Mouse (Mus musculus) cerebellum, adult 2 months (tissue): ENCODE measurements around the gene Zcchc10. TPM values are rescaled to one million over a fixed set of nuclear protein-coding genes. Genes with fewer than 3 reads are reported as not detected.
"Not testable (repeated sequence)": the region's sequence is repeated elsewhere in the genome, so short reads cannot be mapped to it uniquely, and the experiment has no call there.

Source experiments
- DNase-seq, 2 experiments: peaks; one replicate each; pipeline ENCODE4 v3.0.0; 2021
- H3K27ac ChIP-seq: fragments of 200-500 bp; 2 replicates; pipeline ENCODE4 v1.5.1; 2012; ENCODE audit warnings: low read length, control low read depth, inconsistent platforms; ENCODE audit not compliant: insufficient read depth
- H3K27me3 ChIP-seq: fragments of 200-500 bp; 2 replicates; pipeline ENCODE4 v1.6.1; 2012; ENCODE audit warnings: inconsistent platforms, mild to moderate bottlenecking, low read length, moderate library complexity; ENCODE audit not compliant: control insufficient read depth, insufficient read depth
- H3K4me1 ChIP-seq: fragments of 200-500 bp; 2 replicates; pipeline ENCODE4 v1.6.1; 2011; ENCODE audit warnings: low read length; ENCODE audit not compliant: control insufficient read depth, insufficient read depth
- H3K4me3 ChIP-seq: fragments of 200-500 bp; replicated peaks from 2 replicates; pipeline ENCODE3; 2011; ENCODE audit warnings: mild to moderate bottlenecking, low read depth, low read length, control low read depth; ENCODE audit not compliant: insufficient read depth
- CTCF ChIP-seq: fragments of 200-500 bp; IDR thresholded peaks from 2 replicates; pipeline ENCODE4 v1.5.1; 2011; ENCODE audit warnings: low read depth, mild to moderate bottlenecking, control low read depth, low read length, moderate library complexity, borderline replicate concordance; ENCODE audit not compliant: insufficient read depth
- POLR2A ChIP-seq: fragments of 200-500 bp; IDR thresholded peaks from 2 replicates; pipeline ENCODE4 v1.6.1; 2011; ENCODE audit warnings: low read length, control low read depth, borderline replicate concordance; ENCODE audit not compliant: insufficient read depth
- WGBS: fragments of 180-500 bp; shearing (Covaris S2); methylation state at CpG from one replicate; pipeline ENCODE4 v1.1.7; 2018; 5-methylcytosine and 5-hydroxymethylcytosine counted together
- polyA plus RNA-seq: library from polyadenylated mRNA; depleted of rRNA; stranded (reverse); fragments of >200 nt; gene quantifications from 2 replicates; pipeline ENCODE4 v1.2.3, GENCODE M21; 2012

The Zcchc10 gene
- polyA plus RNA-seq, 1 experiment = 11.8 TPM

- TF ChIP-seq POLR2A (no peak), CTCF (no peak)
- 95% methylated on average over 7 of the region's 7 CpGs for WGBS
- no peaks in the 10 kb centered on the region; the same call in 1 of the 2 replicates for H3K4me1 ChIP-seq
- no peaks in the 10 kb centered on the region for H3K27me3 ChIP-seq
- no peak overlapping the region for H3K4me3 ChIP-seq
- no peak overlapping the region for H3K27ac ChIP-seq
- DNase-seq = no peak
Observed at GRCm38 (mm10) chr11:53330325-53330724, 5.8 kb downstream of the Zcchc10 start.

GRCm38 (mm10) chr11:53331121-53331520, 6.6 kb downstream of the Zcchc10 start:
- H3K4me1 ChIP-seq = no peaks in the 10 kb centered on the region; the same call in 1 of the 2 replicates
- DNase-seq = no peak
- H3K27me3 ChIP-seq = no peaks in the 10 kb centered on the region
- H3K27ac ChIP-seq = no peak overlapping the region
- no peak for TF ChIP-seq POLR2A
- no peak for TF ChIP-seq CTCF
- no peak overlapping the region for H3K4me3 ChIP-seq
- WGBS = 96% methylated on average over 6 of the region's 6 CpGs

- DNase-seq = no peak
- TF ChIP-seq CTCF (no peak), POLR2A (no peak)
- no peak overlapping the region for H3K4me3 ChIP-seq
- WGBS = 83% methylated on average over 14 of the region's 14 CpGs
- H3K4me1 ChIP-seq = no peaks in the 10 kb centered on the region; the same call in 1 of the 2 replicates
- H3K27me3 ChIP-seq = no peaks in the 10 kb centered on the region
- H3K27ac ChIP-seq = no peak overlapping the region
Observed at GRCm38 (mm10) chr11:53332076-53332680, 7.7 kb downstream of the Zcchc10 start.

GRCm38 (mm10) chr11:53335505-53336181, 11.2 kb downstream of the Zcchc10 start:
- Histone ChIP-seq H3K4me1 (no peaks in the 10 kb centered on the region), H3K27me3 (no peaks in the 10 kb centered on the region), H3K27ac (no peak overlapping the region), H3K4me3 (no peak overlapping the region)
- 67% methylated on average over 3 of the region's 3 CpGs for WGBS
- DNase-seq = no peak
- no peak for TF ChIP-seq CTCF
- no peak for TF ChIP-seq POLR2A

- Histone ChIP-seq H3K4me3 (no peak overlapping the region), H3K4me1 (no peaks in the 10 kb centered on the region), H3K27me3 (no peaks in the 10 kb centered on the region), H3K27ac (no peak overlapping the region)
- DNase-seq = no peak
- TF ChIP-seq CTCF (no peak), POLR2A (no peak)
Observed at GRCm38 (mm10) chr11:53336182-53336571, 11.7 kb downstream of the Zcchc10 start.

GRCm38 (mm10) chr11:53336924-53337323, 12.4 kb downstream of the Zcchc10 start:
- DNase-seq = no peak
- no peak for TF ChIP-seq CTCF
- no peak for TF ChIP-seq POLR2A
- no peaks in the 10 kb centered on the region for H3K4me1 ChIP-seq
- no peak overlapping the region for H3K27ac ChIP-seq
- no peaks in the 10 kb centered on the region for H3K27me3 ChIP-seq
- 86% methylated on average over 1 of the region's 1 CpGs for WGBS
- H3K4me3 ChIP-seq = no peak overlapping the region

GRCm38 (mm10) chr11:53337684-53338083, 13.2 kb downstream of the Zcchc10 start:
- no peak for DNase-seq
- H3K4me3 ChIP-seq = no peak overlapping the region
- 68% methylated on average over 8 of the region's 8 CpGs for WGBS
- H3K27me3 ChIP-seq = no peaks in the 10 kb centered on the region
- no peaks in the 10 kb centered on the region for H3K4me1 ChIP-seq
- no peak overlapping the region for H3K27ac ChIP-seq
- TF ChIP-seq POLR2A (no peak), CTCF (no peak)

- H3K4me1 ChIP-seq, DNase-seq, H3K4me3 ChIP-seq, H3K27me3 ChIP-seq, H3K27ac ChIP-seq: not testable (repeated sequence)
- 85% methylated on average over 10 of the region's 10 CpGs for WGBS
Observed at GRCm38 (mm10) chr11:53341019-53341418, 16.5 kb downstream of the Zcchc10 start.
